Mouse (Mus musculus) right cerebral cortex, adult 18-20 months (tissue): ENCODE measurements around the gene Enpp5.
A peak's percentile ranks its signal among the peaks of the same experiment; 100 is the strongest.

Source experiments
- DNase-seq: peaks from one replicate; pipeline ENCODE4 v3.0.0; 2022; ENCODE audit warnings: mixed read lengths

Enpp5 gene

GRCm38 (mm10) chr17:44078631-44079350 is at the start of gene Enpp5:
Gene Enpp5, plus strand, starts transcription at chr17:44078813.
- peak; percentile 95 for DNase-seq

GRCm38 (mm10) chr17:44029616-44030015 is 49.0 kb upstream of the Enpp5 start:
- DNase-seq = no peak

GRCm38 (mm10) chr17:44030776-44031587 is 47.6 kb upstream of the Enpp5 start:
- DNase-seq = peak; percentile 72

GRCm38 (mm10) chr17:44035005-44035404 is 43.6 kb upstream of the Enpp5 start:
- DNase-seq = no peak

GRCm38 (mm10) chr17:44038656-44039055 is 40.0 kb upstream of the Enpp5 start:
- DNase-seq = peak; percentile 54

- DNase-seq = no peak
Measured at GRCm38 (mm10) chr17:44040449-44040848, 38.2 kb upstream of the Enpp5 start.

- no peak for DNase-seq
Measured at GRCm38 (mm10) chr17:44042301-44042700, 36.3 kb upstream of the Enpp5 start.

- DNase-seq = peak; percentile 19
Measured at GRCm38 (mm10) chr17:44042861-44043260, 35.8 kb upstream of the Enpp5 start.

GRCm38 (mm10) chr17:44053427-44053826 is 25.2 kb upstream of the Enpp5 start:
- no peak for DNase-seq

GRCm38 (mm10) chr17:44057123-44057522 is 21.5 kb upstream of the Enpp5 start:
- no peak for DNase-seq

GRCm38 (mm10) chr17:44058145-44058544 is 20.5 kb upstream of the Enpp5 start:
- DNase-seq = no peak

GRCm38 (mm10) chr17:44060781-44061180 is 17.8 kb upstream of the Enpp5 start:
- no peak for DNase-seq

- DNase-seq = no peak
Measured at GRCm38 (mm10) chr17:44061289-44061890, 17.2 kb upstream of the Enpp5 start.

GRCm38 (mm10) chr17:44068876-44069275 is 9.7 kb upstream of the Enpp5 start:
- DNase-seq = no peak

GRCm38 (mm10) chr17:44071680-44072079 is 6.9 kb upstream of the Enpp5 start:
- DNase-seq = no peak

GRCm38 (mm10) chr17:44075601-44076000 is 3.0 kb upstream of the Enpp5 start:
- DNase-seq = no peak

GRCm38 (mm10) chr17:44076051-44076680 is 2.4 kb upstream of the Enpp5 start:
- DNase-seq = no peak

GRCm38 (mm10) chr17:44077146-44077842 is 1.3 kb upstream of the Enpp5 start:
- no peak for DNase-seq

- no peak for DNase-seq
Measured at GRCm38 (mm10) chr17:44077843-44078160, 811 bp upstream of the Enpp5 start.

GRCm38 (mm10) chr17:44083156-44083555 is 4.5 kb downstream of the Enpp5 start:
- DNase-seq = no peak

GRCm38 (mm10) chr17:44088226-44088625 is 9.6 kb downstream of the Enpp5 start:
- DNase-seq = no peak

- DNase-seq = no peak
Measured at GRCm38 (mm10) chr17:44090916-44091315, 12.3 kb downstream of the Enpp5 start.

- DNase-seq = no peak
Measured at GRCm38 (mm10) chr17:44091512-44091911, 12.9 kb downstream of the Enpp5 start.
